Mouse (Mus musculus) embryonic stem cell, embryonic (primary cell): ENCODE measurements at regions not wholly inside any gene's neighbourhood (a gene's known extent, or its start where the extent isn't known, plus 50 kb on each side); places are given as distances from the start of the nearest gene placed in this dataset.

Experiments used
- CTCF ChIA-PET, 4 experiments: fragments of 300-600 bp in 2 of 4; fragments of 350-600 bp in 2 of 4; sonication (Branson Sonifier 250); formaldehyde crosslinking; loops; one replicate each; lab custom pipeline; 2022; ENCODE audit warnings: inconsistent platforms in 2 of 4; lab: Charles Lee
- POLR2A ChIA-PET, 4 experiments: fragments of 300-600 bp in 2 of 4; fragments of 350-600 bp in 2 of 4; sonication (Branson Sonifier 250); formaldehyde crosslinking; loops; one replicate each; lab custom pipeline; 2022; ENCODE audit warnings: antibody characterized with exemption in 4 of 4, inconsistent platforms in 1 of 4; lab: Charles Lee

- CTCF ChIA-PET: no interaction called here
- POLR2A ChIA-PET: interaction anchor here in 2 of 4 experiments (0.6 kb wide), 2 partner anchors 531 to 668 kb away, joined by 3 to 5 read pairs; no protein-coding TSS in a partner anchor
Observed at GRCm38 (mm10) chr15:33862224-33862752, 495.4 kb downstream of the 9430069I07Rik start.

GRCm38 (mm10) chr15:33825435-33826088 is 532.1 kb downstream of the 9430069I07Rik start:
- CTCF ChIA-PET: no interaction called here
- POLR2A ChIA-PET: no interaction called here

- ChIA-PET CTCF (no interaction called here), POLR2A (no interaction called here)
Observed at GRCm38 (mm10) chr15:33824826-33825225, 532.8 kb downstream of the 9430069I07Rik start.

- ChIA-PET POLR2A (no interaction called here), CTCF (no interaction called here)
Observed at GRCm38 (mm10) chr15:33780960-33781359, 576.7 kb downstream of the 9430069I07Rik start.

GRCm38 (mm10) chr15:33759496-33759895 is 598.2 kb downstream of the 9430069I07Rik start:
- ChIA-PET CTCF (no interaction called here), POLR2A (interaction anchor here in 1 of 4 experiments (0.6 kb wide), 1 partner anchor 539 kb away, joined by 4 read pairs; no protein-coding TSS in a partner anchor)

GRCm38 (mm10) chr15:33758771-33759170 is 598.9 kb downstream of the 9430069I07Rik start:
- CTCF ChIA-PET: no interaction called here
- POLR2A ChIA-PET: no interaction called here
